Mouse (Mus musculus) erythroblast, embryonic 14.5 days (primary cell): ENCODE measurements around the gene Vps29. TPM values are rescaled to one million over a fixed set of nuclear protein-coding genes. Genes with fewer than 3 reads are reported as not detected.

Source experiments
- H3K27me3 ChIP-seq: 2 replicates; pipeline ENCODE4 v1.6.1; 2012; ENCODE audit warnings: inconsistent platforms; ENCODE audit not compliant: control insufficient read depth
- H3K36me3 ChIP-seq: 2 replicates; pipeline ENCODE4 v1.6.1; 2012; ENCODE audit warnings: mild to moderate bottlenecking, inconsistent platforms; ENCODE audit not compliant: control insufficient read depth
- H3K4me1 ChIP-seq: 2 replicates; pipeline ENCODE4 v1.6.1; 2012; ENCODE audit warnings: inconsistent platforms; ENCODE audit not compliant: control insufficient read depth
- H3K4me3 ChIP-seq: replicated peaks from 2 replicates; pipeline ENCODE3; 2012; ENCODE audit warnings: moderate library complexity, mild to moderate bottlenecking, inconsistent platforms
- H3K9me3 ChIP-seq: 2 replicates; pipeline ENCODE4 v1.6.1; 2012; ENCODE audit warnings: low read length, inconsistent platforms, mixed read lengths; ENCODE audit not compliant: control insufficient read depth
- GATA1 ChIP-seq: IDR thresholded peaks from 2 replicates; pipeline ENCODE4 v1.6.1; 2012; ENCODE audit warnings: low read length, inconsistent platforms, mixed read lengths
- TAL1 ChIP-seq: IDR thresholded peaks from 3 replicates; pipeline ENCODE4 v1.6.1; 2012; ENCODE audit warnings: low read length, inconsistent platforms, mixed read lengths
- polyA plus RNA-seq: library from polyadenylated mRNA; stranded (reverse); fragments of >175 nt; gene quantifications from 2 replicates; pipeline ENCODE4 v1.2.3, GENCODE M21; 2012

Gene Vps29
- polyA plus RNA-seq, 1 experiment: 0.94 TPM

DNA sequence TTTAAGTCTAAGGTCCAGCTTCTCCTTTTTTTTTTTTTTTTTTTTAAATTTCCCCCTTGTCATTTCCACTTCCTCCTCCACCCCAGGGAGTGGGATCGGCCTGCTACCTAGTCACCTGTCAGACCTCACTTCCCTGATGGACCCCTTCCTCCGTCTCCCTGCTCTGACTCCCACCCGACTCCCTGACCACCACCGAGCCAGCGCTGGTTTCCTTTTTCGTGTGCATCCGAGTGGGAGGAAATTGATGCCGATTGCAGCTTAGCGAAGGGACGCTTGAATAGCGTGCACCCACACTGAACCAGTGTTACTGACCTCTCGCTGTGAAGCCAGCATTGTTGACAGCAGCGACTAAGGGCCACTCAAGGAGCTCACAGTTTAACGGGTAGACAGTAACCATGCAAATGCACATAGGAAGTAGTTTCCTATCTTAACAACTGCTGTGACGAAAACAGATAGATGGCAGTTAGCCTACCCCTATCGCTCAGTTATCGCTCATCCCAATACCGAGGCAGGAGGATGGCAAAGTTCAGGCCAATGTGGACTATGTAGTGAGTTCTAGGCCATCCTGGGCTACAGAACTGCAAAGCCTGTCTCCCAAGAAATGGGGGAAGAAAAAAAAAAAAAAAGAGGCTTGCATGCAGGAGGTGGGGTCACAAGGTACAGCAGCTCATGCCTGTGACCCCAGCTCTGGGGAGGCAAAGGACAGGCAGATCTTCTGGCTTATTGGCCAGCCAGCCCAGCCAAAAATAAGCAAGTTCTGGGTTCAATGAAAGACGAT is 38.2 kb downstream of the Vps29 start:
- Histone ChIP-seq H3K4me1 (peaks cover 26% of the 10 kb centered on the region), H3K27me3 (no peaks in the 10 kb centered on the region), H3K4me3 (peak overlapping the region; percentile 95), H3K36me3 (peaks cover 36% of the 10 kb centered on the region), H3K9me3 (no peaks in the 10 kb centered on the region)
- TF ChIP-seq GATA1: no peak
- TF ChIP-seq TAL1: no peak

DNA sequence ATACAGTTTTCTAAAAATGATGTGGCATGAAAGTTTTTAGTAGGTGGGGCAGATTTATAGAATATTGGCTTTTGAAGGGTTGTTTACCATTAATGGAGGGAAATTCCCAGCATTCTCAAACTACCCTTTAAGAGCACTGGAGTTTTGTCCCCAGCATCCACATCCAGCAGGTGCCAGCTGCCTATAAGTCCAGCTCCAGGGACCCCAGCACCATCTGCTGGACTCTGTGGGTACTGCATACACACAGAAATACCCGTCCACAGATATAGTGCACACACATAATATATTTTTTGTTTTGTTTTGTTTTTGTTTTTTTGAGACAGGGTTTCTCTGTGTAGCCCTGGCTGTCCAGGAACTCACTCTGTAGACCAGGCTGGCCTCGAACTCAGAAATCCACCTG is 39.7 kb downstream of the Vps29 start:
- TF ChIP-seq GATA1 (no peak), TAL1 (no peak)
- peaks cover 49% of the 10 kb centered on the region for H3K36me3 ChIP-seq
- no peaks in the 10 kb centered on the region for H3K27me3 ChIP-seq
- peaks cover 26% of the 10 kb centered on the region for H3K4me1 ChIP-seq
- H3K4me3 ChIP-seq: no peak overlapping the region
- H3K9me3 ChIP-seq: no peaks in the 10 kb centered on the region

DNA sequence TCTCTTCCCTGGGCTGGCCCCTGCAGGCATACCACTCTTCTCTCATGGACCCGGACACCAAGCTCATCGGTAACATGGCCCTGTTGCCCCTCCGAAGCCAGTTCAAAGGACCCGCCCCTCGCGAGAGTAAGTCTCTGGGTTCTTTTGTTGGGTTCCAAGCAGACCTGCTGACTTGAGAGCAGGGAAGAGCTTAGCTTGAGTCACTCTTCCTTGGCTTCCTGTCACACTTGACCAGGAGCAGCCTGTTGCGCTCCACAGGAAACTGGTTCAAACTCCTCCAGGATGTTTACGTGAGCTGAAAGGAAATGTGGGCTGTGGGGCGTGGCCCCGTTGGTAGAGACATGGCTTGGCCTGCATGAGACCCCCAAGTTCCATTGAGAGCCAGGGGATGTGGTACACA is 42.6 kb downstream of the Vps29 start:
- TF ChIP-seq TAL1: no peak
- TF ChIP-seq GATA1: no peak
- Histone ChIP-seq H3K27me3 (no peaks in the 10 kb centered on the region), H3K4me1 (peaks cover 22% of the 10 kb centered on the region), H3K36me3 (peaks cover 64% of the 10 kb centered on the region), H3K9me3 (no peaks in the 10 kb centered on the region), H3K4me3 (no peak overlapping the region)

DNA sequence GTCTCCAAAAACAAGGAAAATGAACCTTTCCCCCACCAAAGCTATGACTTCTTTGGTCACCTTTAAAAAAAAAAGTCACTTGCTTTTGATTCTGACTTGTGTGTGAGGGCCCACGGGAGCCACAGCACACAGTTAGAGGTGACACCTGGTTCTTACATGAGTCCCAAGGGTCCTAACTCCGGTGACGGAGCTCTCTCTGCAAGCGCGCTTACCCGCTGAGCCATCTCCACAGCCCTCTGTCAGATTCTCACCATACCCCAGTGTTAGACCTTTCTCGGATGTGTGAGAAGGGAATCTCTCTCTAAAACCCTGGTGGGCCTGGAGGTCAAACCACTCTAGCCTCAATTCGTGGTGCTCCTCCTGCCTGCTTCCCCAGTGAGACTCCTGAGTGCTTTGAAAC is 43.3 kb downstream of the Vps29 start:
- Histone ChIP-seq H3K4me1 (peaks cover 18% of the 10 kb centered on the region), H3K4me3 (no peak overlapping the region), H3K27me3 (no peaks in the 10 kb centered on the region), H3K36me3 (peaks cover 71% of the 10 kb centered on the region), H3K9me3 (no peaks in the 10 kb centered on the region)
- TF ChIP-seq TAL1: no peak
- no peak for TF ChIP-seq GATA1

DNA sequence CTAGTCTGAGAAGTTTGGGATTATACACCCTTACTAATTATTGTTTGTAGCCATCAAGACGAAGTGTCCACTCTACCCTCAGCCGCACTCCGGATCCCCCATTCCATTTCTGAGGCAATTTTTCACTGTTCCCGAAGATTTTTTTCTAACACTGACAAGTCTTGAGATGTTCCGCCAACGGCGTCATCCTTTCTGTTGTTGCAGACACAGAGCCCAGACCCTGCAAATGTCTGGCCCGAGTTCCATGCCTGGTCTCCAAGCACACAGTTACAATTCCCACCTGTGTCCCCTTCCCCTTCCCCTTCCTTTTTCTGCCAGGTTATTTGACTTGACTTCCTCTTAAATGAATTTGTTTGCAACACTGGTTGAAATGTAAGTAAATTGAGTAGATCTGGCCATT is 45.7 kb downstream of the Vps29 start:
- TF ChIP-seq GATA1: no peak
- TF ChIP-seq TAL1: no peak
- Histone ChIP-seq H3K4me1 (peaks cover 6% of the 10 kb centered on the region), H3K36me3 (peaks cover 88% of the 10 kb centered on the region)

DNA sequence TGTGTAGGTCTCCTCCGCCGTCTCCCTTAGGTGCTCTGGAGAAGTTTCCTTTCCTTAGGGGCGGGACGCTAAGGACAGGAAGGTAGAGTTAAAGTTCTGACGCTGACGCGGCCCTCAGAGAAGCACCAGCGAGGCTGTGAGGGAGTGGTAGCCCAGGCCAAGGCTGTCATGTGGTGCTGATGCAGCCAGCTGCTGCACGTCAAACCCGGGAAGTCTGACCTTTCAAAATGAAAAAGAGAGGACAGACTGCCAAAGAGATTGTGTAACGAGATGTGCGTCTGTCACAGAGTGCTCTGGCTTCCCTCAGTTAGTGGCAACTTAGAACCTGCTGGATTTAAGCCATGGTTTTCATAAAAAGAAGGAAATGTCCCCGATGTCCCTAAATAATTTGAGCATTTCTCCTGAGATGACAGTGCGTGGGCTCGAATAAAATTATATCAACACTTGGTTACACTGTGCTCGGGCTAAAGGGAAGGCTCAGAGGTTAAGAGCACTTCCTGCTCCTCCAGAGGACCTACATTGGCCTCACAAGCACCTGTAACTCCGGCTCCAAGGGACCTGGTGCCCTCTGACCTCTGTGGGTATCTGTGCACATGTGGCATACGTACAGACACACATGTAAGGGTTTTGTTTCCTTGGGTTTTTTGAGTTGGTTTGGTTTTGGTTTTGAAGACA is 46.6 kb downstream of the Vps29 start:
- TF ChIP-seq GATA1 (no peak), TAL1 (no peak)
- peaks cover 90% of the 10 kb centered on the region for H3K36me3 ChIP-seq

More for the DNA sequence above, 45.7 kb downstream of the Vps29 start:
- H3K9me3 ChIP-seq: no peaks in the 10 kb centered on the region
- no peak overlapping the region for H3K4me3 ChIP-seq
- no peaks in the 10 kb centered on the region for H3K27me3 ChIP-seq

DNA sequence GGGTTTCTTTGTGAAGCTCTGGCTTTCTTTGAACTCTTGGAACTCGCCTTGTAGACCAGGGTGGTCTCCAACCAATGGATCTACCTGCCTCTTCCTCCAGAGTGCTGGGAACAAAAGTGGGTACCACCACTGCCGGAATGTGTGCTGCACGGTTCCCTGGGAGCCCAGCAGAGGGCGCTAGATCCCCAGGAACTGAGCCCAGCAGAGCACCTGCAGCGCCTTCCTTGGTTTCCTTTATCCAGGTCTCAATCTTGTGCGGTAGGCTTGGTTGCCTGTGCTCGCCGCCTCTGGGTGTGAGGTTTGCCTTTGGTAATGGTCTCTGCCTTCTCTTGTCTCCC is 47.1 kb downstream of the Vps29 start:
- Histone ChIP-seq H3K4me3 (no peak overlapping the region), H3K9me3 (no peaks in the 10 kb centered on the region), H3K27me3 (no peaks in the 10 kb centered on the region), H3K36me3 (peaks cover 95% of the 10 kb centered on the region), H3K4me1 (peaks cover 2% of the 10 kb centered on the region)
- no peak for TF ChIP-seq GATA1
- no peak for TF ChIP-seq TAL1

More for the DNA sequence above, 46.6 kb downstream of the Vps29 start:
- Histone ChIP-seq H3K4me1 (peaks cover 2% of the 10 kb centered on the region), H3K4me3 (no peak overlapping the region), H3K9me3 (no peaks in the 10 kb centered on the region), H3K27me3 (no peaks in the 10 kb centered on the region)

DNA sequence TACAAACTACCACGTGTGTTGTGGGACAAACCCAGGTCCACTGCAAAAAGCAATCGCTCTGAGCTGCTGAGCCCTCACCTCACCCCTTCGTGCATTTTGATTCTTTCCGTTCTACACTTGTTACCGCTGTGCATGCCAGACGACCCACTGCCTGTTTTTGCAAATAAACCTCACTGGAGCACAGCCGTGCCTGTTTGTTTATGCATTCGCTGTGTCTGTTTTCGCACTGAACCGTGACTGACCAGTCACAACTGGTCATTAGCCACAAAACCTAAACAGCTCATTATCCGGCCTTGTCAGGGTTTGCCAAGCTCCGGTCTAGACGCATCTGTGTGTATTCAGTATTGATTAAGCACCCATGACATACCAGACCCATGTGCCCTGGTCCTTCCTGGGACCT is 48.0 kb downstream of the Vps29 start:
- Histone ChIP-seq H3K4me1 (no peaks in the 10 kb centered on the region; the same call in 1 of the 2 replicates), H3K27me3 (no peaks in the 10 kb centered on the region), H3K9me3 (peaks cover 3% of the 10 kb centered on the region; the same call in 1 of the 2 replicates), H3K4me3 (no peak overlapping the region), H3K36me3 (peaks cover 96% of the 10 kb centered on the region)
- no peak for TF ChIP-seq TAL1
- TF ChIP-seq GATA1: no peak

DNA sequence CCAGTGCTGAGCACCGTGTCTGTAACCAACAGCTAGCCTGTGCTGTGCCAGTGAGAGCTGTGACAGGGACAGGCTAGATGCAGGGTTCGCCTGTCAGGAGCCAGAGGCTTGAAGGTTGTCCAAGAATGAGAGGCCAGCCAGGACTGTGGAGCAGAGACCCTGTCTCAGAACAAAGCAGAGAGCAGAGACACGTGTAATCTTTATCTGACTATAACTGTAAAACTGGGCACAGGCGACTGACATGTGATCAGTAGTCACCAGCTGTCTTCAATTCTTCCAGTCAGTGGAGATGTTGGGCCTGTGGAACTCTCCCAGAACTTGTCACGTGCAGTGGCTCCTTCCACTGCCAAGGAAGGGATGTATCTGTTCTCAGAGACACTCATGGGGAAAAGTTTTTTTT is 48.6 kb downstream of the Vps29 start:
- TF ChIP-seq TAL1: no peak
- TF ChIP-seq GATA1: no peak
- Histone ChIP-seq H3K9me3 (peaks cover 3% of the 10 kb centered on the region; the same call in 1 of the 2 replicates), H3K4me1 (no peaks in the 10 kb centered on the region; the same call in 1 of the 2 replicates), H3K36me3 (peaks cover 96% of the 10 kb centered on the region), H3K27me3 (no peaks in the 10 kb centered on the region), H3K4me3 (no peak overlapping the region)
